Comparison of ENCODE assay signal across 10 mouse cellular contexts in the genomic region with DNA sequence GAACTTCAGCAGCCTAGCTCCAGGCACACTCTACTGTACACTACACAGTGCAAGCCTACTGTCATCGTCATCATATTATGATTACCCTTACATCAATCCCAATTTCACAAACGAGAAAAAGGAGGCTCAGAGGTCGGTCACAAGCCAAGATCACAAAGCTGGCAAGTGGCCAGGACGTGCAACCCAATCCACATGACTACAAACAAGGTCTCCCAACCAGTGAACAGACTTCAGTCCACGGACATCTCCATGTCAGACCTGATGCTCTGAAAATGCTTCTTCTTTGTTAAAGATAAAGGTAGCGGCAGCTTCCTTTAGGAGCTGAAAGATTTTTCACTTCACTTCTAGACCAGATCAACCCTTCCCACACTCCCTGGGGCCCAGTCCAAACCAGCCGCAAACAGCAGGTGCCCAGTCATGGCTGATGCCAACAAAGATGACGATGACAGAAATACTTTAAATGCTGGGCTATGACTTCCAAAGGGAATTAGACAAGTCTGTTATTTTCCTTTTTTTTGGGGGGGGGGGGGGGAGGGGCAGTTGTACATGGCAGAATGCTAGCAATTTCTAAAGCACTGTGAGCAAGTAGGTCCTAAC.
DNase-seq lines count a peak whose midpoint lies in the region; ATAC-seq and TF ChIP-seq lines count a peak whose summit lies in the region.
"Had no signal": no experiment of that assay in that cellular context is flagged by ENCODE, and none has a peak within 500 bp of the region (broad histone marks: within the 10 kb centered on the region; RNA-seq: fewer than 3 reads in every experiment).

No protein-coding gene starts in this region.

- H3K9ac ChIP-seq in kidney, embryonic 16.5 days (replicated peaks; ENCODE audit: low read length) = no peak overlapping the region
- H3K9ac ChIP-seq in forebrain, embryonic 14.5 days (ENCODE audit: low read length) = no peak overlapping the region
- H3K9ac ChIP-seq in midbrain, embryonic 15.5 days = no peak overlapping the region

- no peak for TF ChIP-seq CTCF in kidney, adult 2 months (conservative IDR thresholded peaks at IDR 0.05; ENCODE audit: insufficient read depth, insufficient read length, low read depth, low read length)

- TF ChIP-seq POLR2A in kidney, adult 2 months (IDR thresholded peaks at IDR 0.05; ENCODE audit: low read depth, low read length) = no peak

- peaks cover 31% of the 10 kb centered on the region for H3K4me1 ChIP-seq in kidney, adult 2 months (ENCODE audit: control insufficient read depth, insufficient read depth, low read length)
- H3K4me1 ChIP-seq in kidney, embryonic 16.5 days (ENCODE audit: insufficient read depth, low read length) = peaks cover 29% of the 10 kb centered on the region
- H3K4me1 ChIP-seq in forebrain, embryonic 14.5 days (ENCODE audit: control insufficient read depth, insufficient read depth, low read length) = peaks cover 37% of the 10 kb centered on the region
- peaks cover 28% of the 10 kb centered on the region for H3K4me1 ChIP-seq in midbrain, embryonic 15.5 days

- no peak overlapping the region for H3K4me2 ChIP-seq in kidney, embryonic 16.5 days (replicated peaks; ENCODE audit: low read depth, low read length)
- H3K4me2 ChIP-seq in forebrain, embryonic 14.5 days (ENCODE audit: low read length) = no peak overlapping the region; the same call in 1 of the 2 replicates
- no peak overlapping the region for H3K4me2 ChIP-seq in midbrain, embryonic 15.5 days

- no peak overlapping the region for H3K27ac ChIP-seq in kidney, adult 2 months (ENCODE audit: insufficient read depth, low read depth, low read length)
- no peak overlapping the region for H3K27ac ChIP-seq in kidney, embryonic 16.5 days (ENCODE audit: low read length)
- peak overlapping the region; percentile 83; the same call in 1 of the 2 replicates for H3K27ac ChIP-seq in forebrain, embryonic 14.5 days (ENCODE audit: low read depth, low read length)
- peak overlapping the region; percentile 65 for H3K27ac ChIP-seq in midbrain, embryonic 15.5 days

- no peak for ATAC-seq in kidney, embryonic 16.5 days (ENCODE audit: low FRiP score, low TSS enrichment)
- ATAC-seq in forebrain, embryonic 14.5 days = peak; percentile 21; the same call in 1 of the 2 replicates
- ATAC-seq in midbrain, embryonic 15.5 days (replicated peaks) = peak; percentile 19; the same call in 1 of the 2 replicates

- WGBS in kidney, adult 2 months = 57% methylated on average over 8 of the region's 8 CpGs
- WGBS in kidney, embryonic 16.5 days = 74% methylated on average over 8 of the region's 8 CpGs
- 41% methylated on average over 8 of the region's 8 CpGs for WGBS in forebrain, embryonic 14.5 days
- 60% methylated on average over 8 of the region's 8 CpGs for WGBS in midbrain, embryonic 15.5 days

- H3K9me3 ChIP-seq in kidney, embryonic 16.5 days (ENCODE audit: low read length) = no peaks in the 10 kb centered on the region
- no peaks in the 10 kb centered on the region for H3K9me3 ChIP-seq in forebrain, embryonic 14.5 days (replicated peaks; ENCODE audit: control insufficient read depth, low read length)
- H3K9me3 ChIP-seq in midbrain, embryonic 15.5 days = no peaks in the 10 kb centered on the region

- peak; percentile 29 for DNase-seq in kidney, adult 2 months
- peak; percentile 30 for DNase-seq in brain, adult 2 months (ENCODE audit: low read depth, low spot score)
- no peak for DNase-seq in forebrain, embryonic 14.5 days (ENCODE audit: low spot score)
- no peak for DNase-seq in thymus, postnatal 36 days
- no peak for DNase-seq in embryo, embryonic 10.5 days (ENCODE audit: low spot score)
- DNase-seq: lung, postnatal 4 days; right cerebral cortex, postnatal 14 days; thymus, postnatal 25 days had no signal

- H3K4me3 ChIP-seq in kidney, adult 2 months (ENCODE audit: insufficient read depth, low read depth, low read length) = no peak overlapping the region
- H3K4me3 ChIP-seq in kidney, embryonic 16.5 days (ENCODE audit: low read length) = no peak overlapping the region
- H3K4me3 ChIP-seq in forebrain, embryonic 14.5 days (ENCODE audit: low read depth, low read length) = no peak overlapping the region
- H3K4me3 ChIP-seq in midbrain, embryonic 15.5 days = no peak overlapping the region

- no peaks in the 10 kb centered on the region for H3K36me3 ChIP-seq in kidney, adult 2 months (ENCODE audit: control insufficient read depth, insufficient read depth, low read length)
- no peaks in the 10 kb centered on the region for H3K36me3 ChIP-seq in kidney, embryonic 16.5 days (ENCODE audit: insufficient read depth, low read length)
- H3K36me3 ChIP-seq in forebrain, embryonic 14.5 days (ENCODE audit: control insufficient read depth, insufficient read depth, low read length) = no peaks in the 10 kb centered on the region
- H3K36me3 ChIP-seq in midbrain, embryonic 15.5 days (replicated peaks) = no peaks in the 10 kb centered on the region

- H3K27me3 ChIP-seq in kidney, adult 2 months (replicated peaks; ENCODE audit: control insufficient read depth, insufficient read depth, low read length) = no peaks in the 10 kb centered on the region
- H3K27me3 ChIP-seq in kidney, embryonic 16.5 days (ENCODE audit: insufficient read depth, low read length) = no peaks in the 10 kb centered on the region
- no peaks in the 10 kb centered on the region for H3K27me3 ChIP-seq in forebrain, embryonic 14.5 days (replicated peaks; ENCODE audit: control insufficient read depth, insufficient read depth, low read length)
- no peaks in the 10 kb centered on the region for H3K27me3 ChIP-seq in midbrain, embryonic 15.5 days (replicated peaks)

Comparison
In these comparisons a context has a peak if more than half of its experiments do, and no peak if none do; other contexts are left out.
1. DNase-seq: peak in kidney, adult 2 months (single experiment) and brain, adult 2 months (single experiment); none in forebrain, embryonic 14.5 days (single experiment), thymus, postnatal 36 days (0 of 2) and embryo, embryonic 10.5 days (single experiment).
2. H3K27ac ChIP-seq: peak in forebrain, embryonic 14.5 days (single experiment) and midbrain, embryonic 15.5 days (single experiment); none in kidney, adult 2 months (single experiment) and kidney, embryonic 16.5 days (single experiment).